Mouse (Mus musculus) kidney, embryonic 14.5 days (tissue): ENCODE measurements at regions not wholly inside any gene's neighbourhood (a gene's known extent, or its start where the extent isn't known, plus 50 kb on each side); places are given as distances from the start of the nearest gene placed in this dataset.

Source experiments
- ATAC-seq: fragments of 200-750 bp; cut with Nextera tagmentation; 2 replicates; pipeline ENCODE4 v1.8.0; 2017; ENCODE audit warnings: moderate number of reproducible peaks, mild to moderate bottlenecking, moderate TSS enrichment, moderate library complexity; ENCODE audit not compliant: low FRiP score, low TSS enrichment
- H3K27ac ChIP-seq: fragments of 300-500 bp; sonication (generic); 2 replicates; pipeline ENCODE4 v1.5.1; 2014; ENCODE audit warnings: low read depth, mild to moderate bottlenecking, low read length, moderate library complexity, mixed read lengths
- H3K27me3 ChIP-seq: fragments of 300-500 bp; sonication (generic); 2 replicates; pipeline ENCODE4 v1.6.1; 2014; ENCODE audit warnings: mild to moderate bottlenecking, low read length; ENCODE audit not compliant: control insufficient read depth, insufficient read depth
- H3K36me3 ChIP-seq: fragments of 300-500 bp; sonication (generic); 2 replicates; pipeline ENCODE4 v1.6.1; 2014; ENCODE audit warnings: low read length, mixed read lengths; ENCODE audit not compliant: control insufficient read depth, insufficient read depth
- H3K4me1 ChIP-seq: fragments of 300-500 bp; sonication (generic); 2 replicates; pipeline ENCODE4 v1.6.1; 2014; ENCODE audit warnings: low read length, mixed read lengths; ENCODE audit not compliant: control insufficient read depth, insufficient read depth
- H3K4me2 ChIP-seq: fragments of 300-500 bp; sonication (generic); replicated peaks from 2 replicates; pipeline ENCODE4 v1.6.1; 2014; ENCODE audit warnings: low read depth, mild to moderate bottlenecking, low read length
- H3K4me3 ChIP-seq: fragments of 300-500 bp; sonication (generic); 2 replicates; pipeline ENCODE4 v1.5.1; 2014; ENCODE audit warnings: mild to moderate bottlenecking, low read length
- H3K9ac ChIP-seq: fragments of 300-500 bp; sonication (generic); 2 replicates; pipeline ENCODE4 v1.6.1; 2014; ENCODE audit warnings: low read depth, mild to moderate bottlenecking, low read length, moderate library complexity
- H3K9me3 ChIP-seq: fragments of 300-500 bp; sonication (generic); 2 replicates; pipeline ENCODE4 v1.6.1; 2016; ENCODE audit warnings: low read length; ENCODE audit not compliant: control insufficient read depth
- WGBS: fragments of 180-500 bp; shearing (Covaris S2); extraction: QIAGEN DNeasy Blood & Tissue Kit; methylation state at CpG from one replicate; pipeline ENCODE4 v1.1.7; 2014; 5-methylcytosine and 5-hydroxymethylcytosine counted together

- no peak overlapping the region for H3K27ac ChIP-seq
- peaks cover 9% of the 10 kb centered on the region; the same call in 1 of the 2 replicates for H3K4me1 ChIP-seq
- H3K4me3 ChIP-seq: no peak overlapping the region
- H3K27me3 ChIP-seq: no peaks in the 10 kb centered on the region
- no peak overlapping the region for H3K4me2 ChIP-seq
- no peak overlapping the region for H3K9ac ChIP-seq
- no peaks in the 10 kb centered on the region for H3K9me3 ChIP-seq
- no peak for ATAC-seq
- no peaks in the 10 kb centered on the region for H3K36me3 ChIP-seq
- WGBS: 73% methylated on average over 6 of the region's 6 CpGs
These were observed 108.6 kb upstream of the Peli1 start for GRCm38 (mm10) chr11:20982500-20982899.

DNA sequence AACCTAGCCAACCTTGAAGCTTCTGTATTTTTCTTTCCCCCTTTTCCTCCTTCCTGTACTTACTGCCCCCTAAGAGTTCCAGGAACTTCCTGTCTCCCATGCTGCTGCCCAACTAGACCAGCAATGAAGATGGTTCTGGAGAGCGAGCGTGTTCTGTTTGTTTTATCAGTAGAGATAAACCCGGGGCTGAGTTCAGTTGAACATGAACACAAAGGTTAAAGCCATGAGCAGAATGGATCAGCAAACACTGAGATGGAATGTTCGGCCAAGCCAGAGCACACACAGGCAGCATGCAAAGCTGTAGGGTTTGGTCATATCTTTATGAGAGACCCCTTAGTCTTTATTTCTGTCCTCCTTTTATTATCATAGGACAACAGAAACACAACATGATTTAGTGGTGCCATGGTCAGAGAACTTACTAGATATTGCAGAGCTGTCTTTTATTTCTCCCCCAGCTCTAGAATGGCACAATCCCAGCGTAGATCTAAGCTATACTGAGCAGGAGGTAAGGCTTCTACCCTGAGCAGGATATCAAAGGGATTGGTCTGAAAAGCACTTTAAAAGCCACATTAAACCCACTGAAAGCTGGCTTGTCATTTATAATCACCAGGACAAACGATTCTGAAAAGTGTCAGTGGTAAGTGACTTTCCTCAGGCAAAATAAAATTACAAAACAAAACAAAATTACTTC is 105.9 kb upstream of the Peli1 start:
- Histone ChIP-seq H3K27ac (peak overlapping the region; percentile 39), H3K4me3 (no peak overlapping the region)
- WGBS: 36% methylated on average over 6 of the region's 6 CpGs

GRCm38 (mm10) chr11:20985771-20986170 is 105.3 kb upstream of the Peli1 start:
- ATAC-seq: peak; percentile 71; the same call in 1 of the 2 replicates

More for the DNA sequence above, 105.9 kb upstream of the Peli1 start:
- no peaks in the 10 kb centered on the region for H3K27me3 ChIP-seq
- no peak overlapping the region for H3K9ac ChIP-seq
- no peaks in the 10 kb centered on the region for H3K36me3 ChIP-seq
- H3K4me2 ChIP-seq: no peak overlapping the region
- no peaks in the 10 kb centered on the region for H3K9me3 ChIP-seq
- ATAC-seq: no peak
- peaks cover 9% of the 10 kb centered on the region; the same call in 1 of the 2 replicates for H3K4me1 ChIP-seq

GRCm38 (mm10) chr11:20987171-20987815 is 103.8 kb upstream of the Peli1 start:
- 77% methylated on average over 5 of the region's 5 CpGs for WGBS
- peaks cover 9% of the 10 kb centered on the region; the same call in 1 of the 2 replicates for H3K4me1 ChIP-seq
- H3K9me3 ChIP-seq: no peaks in the 10 kb centered on the region
- no peak overlapping the region for H3K4me3 ChIP-seq
- H3K27ac ChIP-seq: no peak overlapping the region
- ATAC-seq: no peak
- H3K9ac ChIP-seq: no peak overlapping the region
- H3K36me3 ChIP-seq: no peaks in the 10 kb centered on the region
- H3K27me3 ChIP-seq: no peaks in the 10 kb centered on the region
- H3K4me2 ChIP-seq: no peak overlapping the region

More at GRCm38 (mm10) chr11:20985771-20986170, 105.3 kb upstream of the Peli1 start:
- H3K27ac ChIP-seq: 0 out of 2 replicates have a peak overlapping the region, but pooled peaks have one; percentile 39
- H3K9ac ChIP-seq: no peak overlapping the region
- no peak overlapping the region for H3K4me2 ChIP-seq
- H3K36me3 ChIP-seq: no peaks in the 10 kb centered on the region
- 33% methylated on average over 4 of the region's 4 CpGs for WGBS
- peaks cover 9% of the 10 kb centered on the region; the same call in 1 of the 2 replicates for H3K4me1 ChIP-seq
- H3K9me3 ChIP-seq: no peaks in the 10 kb centered on the region
- H3K27me3 ChIP-seq: no peaks in the 10 kb centered on the region
- H3K4me3 ChIP-seq: no peak overlapping the region

- Histone ChIP-seq H3K4me1 (peaks cover 9% of the 10 kb centered on the region; the same call in 1 of the 2 replicates), H3K9me3 (no peaks in the 10 kb centered on the region), H3K36me3 (no peaks in the 10 kb centered on the region), H3K27ac (no peak overlapping the region), H3K27me3 (no peaks in the 10 kb centered on the region), H3K9ac (no peak overlapping the region), H3K4me2 (no peak overlapping the region), H3K4me3 (no peak overlapping the region)
- no peak for ATAC-seq
- WGBS: 89% methylated on average over 11 of the region's 11 CpGs
These were observed 103.2 kb upstream of the Peli1 start for GRCm38 (mm10) chr11:20987841-20988251.

DNA sequence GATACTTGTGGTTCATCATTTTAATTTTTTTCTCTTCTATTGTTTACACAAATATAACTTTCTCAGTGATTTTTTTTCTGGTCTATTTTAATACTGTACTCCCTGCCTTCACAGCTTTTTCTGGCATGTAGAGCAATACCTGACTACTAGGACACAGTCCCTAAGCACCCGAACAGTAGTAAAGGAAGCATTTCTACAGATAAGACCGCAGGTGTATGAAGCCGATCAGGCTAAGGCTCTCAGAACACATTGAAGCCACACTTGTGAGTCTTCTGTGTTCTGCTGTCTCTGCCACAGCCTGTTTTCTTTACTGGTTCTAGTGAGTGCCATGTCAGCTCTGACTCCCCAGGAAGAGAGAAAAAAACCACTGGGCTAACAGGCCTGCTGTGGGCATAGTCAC is 102.2 kb upstream of the Peli1 start:
- Histone ChIP-seq H3K4me2 (no peak overlapping the region), H3K9me3 (no peaks in the 10 kb centered on the region), H3K27ac (no peak overlapping the region), H3K36me3 (no peaks in the 10 kb centered on the region), H3K4me1 (peaks cover 9% of the 10 kb centered on the region; the same call in 1 of the 2 replicates), H3K9ac (no peak overlapping the region), H3K4me3 (no peak overlapping the region), H3K27me3 (no peaks in the 10 kb centered on the region)
- WGBS: 96% methylated on average over 3 of the region's 3 CpGs
- no peak for ATAC-seq

DNA sequence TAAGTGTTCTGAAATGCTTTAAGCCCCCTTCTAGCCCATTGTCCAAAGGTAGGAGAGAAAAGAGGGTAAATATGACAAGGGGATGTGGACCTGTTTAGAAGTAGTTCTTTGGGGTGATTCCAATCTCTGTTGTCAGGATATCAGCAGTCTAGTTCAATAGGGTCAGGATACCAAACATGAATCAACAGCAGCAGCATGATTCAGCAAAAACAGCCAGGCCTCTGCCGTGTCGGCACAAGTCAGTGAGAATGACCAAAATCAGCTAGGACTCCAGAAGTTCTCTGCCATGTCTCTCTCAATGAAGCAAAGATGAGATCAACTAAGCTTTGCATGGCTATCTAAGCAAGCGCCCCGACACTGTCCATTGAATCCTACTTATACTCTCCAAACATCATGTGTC is 97.5 kb upstream of the Peli1 start:
- no peaks in the 10 kb centered on the region for H3K9me3 ChIP-seq
- no peaks in the 10 kb centered on the region for H3K27me3 ChIP-seq
- 91% methylated on average over 4 of the region's 4 CpGs for WGBS
- no peaks in the 10 kb centered on the region for H3K36me3 ChIP-seq
- H3K4me2 ChIP-seq: no peak overlapping the region
- H3K9ac ChIP-seq: no peak overlapping the region
- no peak for ATAC-seq
- H3K27ac ChIP-seq: no peak overlapping the region
- no peak overlapping the region for H3K4me3 ChIP-seq
- no peaks in the 10 kb centered on the region for H3K4me1 ChIP-seq

DNA sequence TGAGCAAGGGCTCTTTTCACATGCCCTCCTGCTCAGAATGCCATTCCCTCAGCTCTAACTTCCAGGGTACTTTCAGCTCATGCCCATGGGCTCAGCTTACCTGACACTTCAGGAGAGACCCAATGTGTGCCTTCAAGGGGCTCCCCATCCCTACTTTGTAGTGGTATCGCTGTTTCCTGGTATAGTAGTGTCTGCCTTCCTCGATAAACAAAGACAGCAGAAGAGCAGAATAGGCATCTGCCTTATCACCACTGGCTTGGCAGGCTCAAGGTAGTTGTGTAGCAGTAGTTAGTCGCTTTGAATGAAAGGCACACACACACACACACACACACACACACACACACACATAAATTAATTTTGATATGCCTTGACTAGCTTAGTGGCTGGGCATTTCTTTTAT is 89.7 kb upstream of the Peli1 start:
- Histone ChIP-seq H3K4me3 (no peak overlapping the region), H3K9me3 (no peaks in the 10 kb centered on the region)

DNA sequence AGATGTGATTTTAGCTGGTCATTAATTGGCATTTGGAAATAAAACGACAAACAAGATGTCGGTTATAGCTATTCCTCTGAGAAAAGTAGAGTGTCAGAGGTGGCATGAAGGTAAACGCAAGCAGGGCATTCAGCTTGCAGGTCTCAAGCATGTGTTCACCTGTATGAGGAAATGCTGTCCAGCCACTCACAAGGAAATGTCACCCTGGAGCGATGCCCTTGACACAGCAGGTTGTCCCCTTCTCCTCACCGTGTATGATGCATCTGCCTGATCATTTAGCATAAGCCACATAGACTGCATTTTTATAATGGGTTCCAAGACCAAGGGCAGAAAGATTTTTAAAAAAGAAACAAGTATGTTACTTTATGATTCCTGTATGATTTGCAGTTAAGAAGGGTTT is 83.9 kb upstream of the Peli1 start:
- no peak overlapping the region for H3K4me2 ChIP-seq
- no peaks in the 10 kb centered on the region for H3K36me3 ChIP-seq

More for the DNA sequence above, 89.7 kb upstream of the Peli1 start:
- H3K9ac ChIP-seq: no peak overlapping the region
- ATAC-seq: no peak
- H3K4me2 ChIP-seq: no peak overlapping the region
- H3K36me3 ChIP-seq: no peaks in the 10 kb centered on the region
- 89% methylated on average over 3 of the region's 3 CpGs for WGBS
- no peak overlapping the region for H3K27ac ChIP-seq
- no peaks in the 10 kb centered on the region for H3K27me3 ChIP-seq
- no peaks in the 10 kb centered on the region for H3K4me1 ChIP-seq

More for the DNA sequence above, 83.9 kb upstream of the Peli1 start:
- Histone ChIP-seq H3K9me3 (no peaks in the 10 kb centered on the region), H3K27me3 (no peaks in the 10 kb centered on the region), H3K4me1 (no peaks in the 10 kb centered on the region), H3K9ac (no peak overlapping the region), H3K27ac (no peak overlapping the region), H3K4me3 (no peak overlapping the region)
- ATAC-seq: no peak
- 92% methylated on average over 5 of the region's 5 CpGs for WGBS
